ENCODE assay signal across 28 mouse cellular contexts in genomic region chr10:62197403-62197802, GRCm38 (mm10). TPM values are rescaled to one million over a fixed set of nuclear protein-coding genes. Genes with fewer than 3 reads are reported as not detected.
A peak's percentile ranks its signal among the peaks of the same experiment; 100 is the strongest.
DNase-seq lines count a peak whose midpoint lies in the region; ATAC-seq lines count a peak whose summit lies in the region.
"Had no signal": no experiment of that assay in that cellular context is flagged by ENCODE, and none has a peak within 500 bp of the region (broad histone marks: within the 10 kb centered on the region; RNA-seq: fewer than 3 reads in every experiment).

No protein-coding gene starts in this region.

- 0 out of 2 replicates have a peak overlapping the region, but pooled peaks have one; percentile 31 for H3K27ac ChIP-seq in hindbrain, embryonic 10.5 days
- H3K27ac ChIP-seq in hindbrain, embryonic 14.5 days: no peak overlapping the region
- no peak overlapping the region for H3K27ac ChIP-seq in heart, embryonic 11.5 days (ENCODE audit: low read depth, low read length)
- H3K27ac ChIP-seq: embryonic facial prominence, embryonic 15.5 days; heart, embryonic 10.5 days; heart, embryonic 15.5 days; hindbrain, postnatal 0 days had no signal

- no peak for ATAC-seq in hindbrain, embryonic 14.5 days (ENCODE audit: low FRiP score)
- ATAC-seq in granulocyte monocyte progenitor cell, adult 5-6 weeks (replicated peaks; ENCODE audit: poor library complexity, severe bottlenecking): peak; percentile 64
- no peak for ATAC-seq in heart, embryonic 11.5 days (replicated peaks; ENCODE audit: insufficient number of reproducible peaks, low FRiP score, low TSS enrichment)
- ATAC-seq: activated CD4-positive, CD25-positive, alpha-beta regulatory T cell, adult 4 months; forebrain, embryonic 16.5 days; hindbrain, postnatal 0 days; Patski had no signal

- no peak overlapping the region for H3K4me2 ChIP-seq in hindbrain, embryonic 14.5 days (replicated peaks)
- no peak overlapping the region for H3K4me2 ChIP-seq in heart, embryonic 11.5 days
- H3K4me2 ChIP-seq: embryonic facial prominence, embryonic 15.5 days; heart, embryonic 15.5 days had no signal

- peaks cover 6% of the 10 kb centered on the region; the same call in 1 of the 2 replicates for H3K36me3 ChIP-seq in hindbrain, embryonic 10.5 days
- no peaks in the 10 kb centered on the region for H3K36me3 ChIP-seq in hindbrain, embryonic 14.5 days (replicated peaks; ENCODE audit: control insufficient read depth, insufficient read depth)
- no peaks in the 10 kb centered on the region for H3K36me3 ChIP-seq in heart, embryonic 11.5 days (ENCODE audit: control insufficient read depth, insufficient read depth, low read length)
- H3K36me3 ChIP-seq: embryonic facial prominence, embryonic 15.5 days; heart, embryonic 10.5 days; heart, embryonic 15.5 days had no signal

- DNase-seq in adrenal gland, adult 2 months: peak; percentile 54
- no peak for DNase-seq in adrenal gland, adult 18-20 months (ENCODE audit: low spot score in 2 of 2)
- DNase-seq in hindbrain, embryonic 10.5 days (ENCODE audit: low spot score): no peak
- no peak for DNase-seq in hindbrain, embryonic 14.5 days (ENCODE audit: low spot score)
- peak; percentile 24 for DNase-seq in 416B (ENCODE audit: low read depth)
- DNase-seq in embryo, embryonic 9.5 days (ENCODE audit: extremely low spot score): no peak
- DNase-seq: adrenal gland, postnatal 10 days; cerebellum, adult 2 months; cerebellum, postnatal 10 days; gastrocnemius, postnatal 25 days; heart, adult 18-20 months; heart, postnatal 14 days; kidney, adult 11 months had no signal

- H3K9me3 ChIP-seq in hindbrain, embryonic 10.5 days: no peaks in the 10 kb centered on the region
- H3K9me3 ChIP-seq in hindbrain, embryonic 14.5 days (ENCODE audit: control insufficient read depth, low read length): no peaks in the 10 kb centered on the region
- H3K9me3 ChIP-seq in heart, embryonic 11.5 days (replicated peaks; ENCODE audit: control insufficient read depth, low read length): no peaks in the 10 kb centered on the region
- H3K9me3 ChIP-seq: embryonic facial prominence, embryonic 15.5 days; heart, embryonic 10.5 days; heart, embryonic 15.5 days had no signal

- no peaks in the 10 kb centered on the region for H3K27me3 ChIP-seq in hindbrain, embryonic 10.5 days (ENCODE audit: insufficient read depth, poor library complexity, severe bottlenecking)
- no peaks in the 10 kb centered on the region for H3K27me3 ChIP-seq in hindbrain, embryonic 14.5 days (ENCODE audit: control insufficient read depth, insufficient read depth, low read length)
- H3K27me3 ChIP-seq in heart, embryonic 11.5 days (ENCODE audit: control insufficient read depth, insufficient read depth, low read length): no peaks in the 10 kb centered on the region
- H3K27me3 ChIP-seq: embryonic facial prominence, embryonic 15.5 days; heart, embryonic 15.5 days; Patski had no signal

- WGBS in hindbrain, embryonic 10.5 days: 63% methylated on average over 4 of the region's 4 CpGs
- 59% methylated on average over 4 of the region's 4 CpGs for WGBS in hindbrain, embryonic 14.5 days
- 60% methylated on average over 4 of the region's 4 CpGs for WGBS in heart, embryonic 11.5 days (ENCODE audit: insufficient replicate concordance)

- H3K4me1 ChIP-seq in hindbrain, embryonic 10.5 days (replicated peaks): peaks cover 30% of the 10 kb centered on the region
- H3K4me1 ChIP-seq in hindbrain, embryonic 14.5 days (replicated peaks; ENCODE audit: control insufficient read depth, insufficient read depth, low read length): no peaks in the 10 kb centered on the region
- peaks cover 3% of the 10 kb centered on the region; the same call in 1 of the 2 replicates for H3K4me1 ChIP-seq in heart, embryonic 11.5 days (ENCODE audit: control insufficient read depth, insufficient read depth, low read length)

- H3K4me3 ChIP-seq in hindbrain, embryonic 10.5 days: no peak overlapping the region
- H3K4me3 ChIP-seq in hindbrain, embryonic 14.5 days (replicated peaks; ENCODE audit: low read length): no peak overlapping the region
- no peak overlapping the region for H3K4me3 ChIP-seq in heart, embryonic 11.5 days (ENCODE audit: low read depth, low read length)
- H3K4me3 ChIP-seq: embryonic facial prominence, embryonic 15.5 days; erythroblast, embryonic 14.5 days; heart, embryonic 10.5 days; heart, embryonic 15.5 days had no signal

- H3K9ac ChIP-seq in hindbrain, embryonic 14.5 days: no peak overlapping the region
- no peak overlapping the region for H3K9ac ChIP-seq in heart, embryonic 11.5 days (ENCODE audit: low read depth, low read length)
- H3K9ac ChIP-seq: embryonic facial prominence, embryonic 15.5 days; heart, embryonic 15.5 days had no signal

RNA-seq across cellular contexts. Expression of gene Tspan15, which starts 33.6 kb away (rescaled TPM):
- total RNA-seq in adrenal gland, adult 2 months (2021): 10 to 100 TPM; 14.4 to 22.5 TPM
- 66.3 and 71.2 TPM in 2 replicates for polyA plus RNA-seq in adrenal gland, adult 2 months (2012; rRNA removed)
- total RNA-seq in adrenal gland, adult 18-20 months (2021): 10 to 100 TPM; 17.9 to 18.9 TPM
- polyA plus RNA-seq in hindbrain, embryonic 10.5 days (2016; fragmentation: Nextera tagmentation; extraction: Ambion mirVana): 18.6 and 18.8 TPM in 2 replicates
- polyA plus RNA-seq in hindbrain, embryonic 14.5 days (2014; fragmentation: Nextera tagmentation; extraction: Ambion mirVana): 14.5 and 14.6 TPM in 2 replicates
- total RNA-seq in granulocyte monocyte progenitor cell, adult 5-6 weeks (2014; fragmentation: Nextera tagmentation): not detected in 2 replicates
- 0.13 TPM in 1 of 2 replicates, not detected in the other for total RNA-seq in granulocyte monocyte progenitor cell, adult 5-6 weeks (2017)
- polyA plus RNA-seq in heart, embryonic 11.5 days (2014; fragmentation: Nextera tagmentation; extraction: Ambion mirVana): 2.8 and 5.0 TPM in 2 replicates

RNA-seq across cellular contexts. Expression of gene Fam241b, which starts 53.7 kb away (rescaled TPM):
- 1 to 10 TPM; 4.1 to 5.6 TPM for total RNA-seq in adrenal gland, adult 2 months (2021)
- polyA plus RNA-seq in adrenal gland, adult 2 months (2012; rRNA removed): 5.6 and 7.4 TPM in 2 replicates
- 1 to 10 TPM; 3.9 to 4.0 TPM for total RNA-seq in adrenal gland, adult 18-20 months (2021)
- polyA plus RNA-seq in hindbrain, embryonic 10.5 days (2016; fragmentation: Nextera tagmentation; extraction: Ambion mirVana): 22.7 and 23.0 TPM in 2 replicates
- polyA plus RNA-seq in hindbrain, embryonic 14.5 days (2014; fragmentation: Nextera tagmentation; extraction: Ambion mirVana): 41.6 TPM in 2 replicates
- total RNA-seq in granulocyte monocyte progenitor cell, adult 5-6 weeks (2014; fragmentation: Nextera tagmentation): not detected in 2 replicates
- not detected in 2 replicates for total RNA-seq in granulocyte monocyte progenitor cell, adult 5-6 weeks (2017)
- polyA plus RNA-seq in heart, embryonic 11.5 days (2014; fragmentation: Nextera tagmentation; extraction: Ambion mirVana): 0.96 and 1.2 TPM in 2 replicates

RNA-seq across cellular contexts. Expression of gene Tacr2, which starts 54.8 kb away (rescaled TPM):
- 10 to 100 TPM; 21.8 to 64.4 TPM for total RNA-seq in adrenal gland, adult 2 months (2021)
- 146 and 235 TPM in 2 replicates for polyA plus RNA-seq in adrenal gland, adult 2 months (2012; rRNA removed)
- total RNA-seq in adrenal gland, adult 18-20 months (2021): 10 to 100 TPM; 13.0 to 50.3 TPM
- not detected in 2 replicates for polyA plus RNA-seq in hindbrain, embryonic 10.5 days (2016; fragmentation: Nextera tagmentation; extraction: Ambion mirVana)
- 0.12 and 0.19 TPM in 2 replicates for polyA plus RNA-seq in hindbrain, embryonic 14.5 days (2014; fragmentation: Nextera tagmentation; extraction: Ambion mirVana)
- total RNA-seq in granulocyte monocyte progenitor cell, adult 5-6 weeks (2014; fragmentation: Nextera tagmentation): not detected in 2 replicates
- 0.22 TPM in 1 of 2 replicates, not detected in the other for total RNA-seq in granulocyte monocyte progenitor cell, adult 5-6 weeks (2017)
- not detected in 2 replicates for polyA plus RNA-seq in heart, embryonic 11.5 days (2014; fragmentation: Nextera tagmentation; extraction: Ambion mirVana)
- total RNA-seq: gastrocnemius, adult 18-20 months; gastrocnemius, postnatal 25 days; heart, adult 18-20 months; heart, postnatal 14 days; hematopoietic stem cell, adult 5-6 weeks; hindbrain, postnatal 0 days; MEL had no signal
- polyA plus RNA-seq: activated CD4-positive, CD25-positive, alpha-beta regulatory T cell, adult 4 months; embryonic facial prominence, embryonic 11.5 days; embryonic facial prominence, embryonic 15.5 days; erythroblast, embryonic 14.5 days; forebrain, embryonic 11.5 days; forebrain, embryonic 16.5 days; heart, embryonic 10.5 days; heart, embryonic 15.5 days had no signal

Comparison
In these comparisons a context has a peak if more than half of its experiments do, and no peak if none do; other contexts are left out.
1. DNase-seq: peak in adrenal gland, adult 2 months (single experiment) and 416B (single experiment); none in adrenal gland, adult 18-20 months (0 of 2), hindbrain, embryonic 10.5 days (single experiment), hindbrain, embryonic 14.5 days (single experiment) and embryo, embryonic 9.5 days (single experiment).
2. RNA of gene Tacr2, which starts 54.8 kb away (polyA plus RNA-seq): 146 to 235 TPM in adrenal gland, adult 2 months; 0.12 to 0.19 TPM in hindbrain, embryonic 14.5 days, not detected in hindbrain, embryonic 10.5 days and not detected in heart, embryonic 11.5 days; every median in the first group is over 100 times any median in the second.